Mouse (Mus musculus) effector memory CD4-positive, alpha-beta T cell, adult 7 months (primary cell): ENCODE data around the gene Tmem33. TPM values are rescaled to one million over a fixed set of nuclear protein-coding genes. Genes with fewer than 3 reads are reported as not detected.

ENCODE experiments used
- polyA plus RNA-seq: library from polyadenylated mRNA; unstranded; fragments of 100-300 nt; shearing (Covaris generic); gene quantifications from one replicate; pipeline ENCODE4 v1.2.1, GENCODE M21; 2017

Tmem33 gene
- polyA plus RNA-seq, result 73.8 TPM

GRCm38 (mm10) chr5:67260531-67261371 lies at the start of gene Tmem33:
Gene Tmem33 (plus strand): TSS chr5:67260565.

GRCm38 (mm10) chr5:67306698-67307521 lies 46.5 kb downstream of the Tmem33 start, which contains the start of gene Slc30a9:
Gene Slc30a9 (plus strand): TSS chr5:67306955.

Other genes with a start within 250 kb of the Tmem33 start
- gene Phox2b, start 161.3 kb upstream of the Tmem33 start, polyA plus RNA-seq, result 0.46 TPM
- gene Slc30a9, start 46.4 kb downstream of the Tmem33 start, polyA plus RNA-seq, result 62.1 TPM
- 1.4 TPM for gene Bend4, start 167.7 kb downstream of the Tmem33 start, polyA plus RNA-seq